Mouse (Mus musculus) adipocyte (in vitro differentiated cells): ENCODE measurements around the gene Anapc11.

Source experiments
- DNase-seq: peaks from one replicate; pipeline ENCODE4 v3.0.0-alpha.2; 2016; ENCODE audit warnings: low spot score

The Anapc11 gene

GRCm38 (mm10) chr11:120627468-120628300 lies 29.5 kb downstream of the Anapc11 start:
- DNase-seq: no peak

GRCm38 (mm10) chr11:120628601-120629340 lies 30.6 kb downstream of the Anapc11 start:
- DNase-seq: no peak

GRCm38 (mm10) chr11:120629341-120629730 lies 31.1 kb downstream of the Anapc11 start:
- no peak for DNase-seq

- DNase-seq: peak; percentile 48
Observed at GRCm38 (mm10) chr11:120629911-120630310, 31.7 kb downstream of the Anapc11 start.

- peak; percentile 54 for DNase-seq
Observed at GRCm38 (mm10) chr11:120630401-120630871, 32.2 kb downstream of the Anapc11 start.

- peak; percentile 27 for DNase-seq
Observed at GRCm38 (mm10) chr11:120630881-120631725, 32.9 kb downstream of the Anapc11 start.

- DNase-seq: peak; percentile 29
Observed at GRCm38 (mm10) chr11:120631726-120632448, 33.7 kb downstream of the Anapc11 start.

GRCm38 (mm10) chr11:120632559-120633519 lies 34.6 kb downstream of the Anapc11 start:
- peak; percentile 83 for DNase-seq

GRCm38 (mm10) chr11:120633520-120634343 lies 35.5 kb downstream of the Anapc11 start, which contains the start of gene Mafg:
TSS of gene Mafg (minus strand) at chr11:120633600.
- peak; percentile 97 for DNase-seq

- no peak for DNase-seq
Observed at GRCm38 (mm10) chr11:120634810-120635209, 36.6 kb downstream of the Anapc11 start.

GRCm38 (mm10) chr11:120641255-120641654 lies 43.0 kb downstream of the Anapc11 start:
- DNase-seq: no peak

- no peak for DNase-seq
Observed at GRCm38 (mm10) chr11:120641869-120642268, 43.6 kb downstream of the Anapc11 start.

GRCm38 (mm10) chr11:120642939-120643600 lies 44.8 kb downstream of the Anapc11 start:
- no peak for DNase-seq

- peak; percentile 90 for DNase-seq
Observed at GRCm38 (mm10) chr11:120643601-120643987, 45.4 kb downstream of the Anapc11 start, which contains the start of gene Pycr1. TSS of gene Pycr1 (minus strand) at chr11:120643769.

GRCm38 (mm10) chr11:120647047-120647830 lies 49.0 kb downstream of the Anapc11 start:
- no peak for DNase-seq

- no peak for DNase-seq
Observed at GRCm38 (mm10) chr11:120648001-120648476, 49.8 kb downstream of the Anapc11 start, which contains the start of gene Myadml2. TSS of gene Myadml2 (minus strand) at chr11:120648158.

- no peak for DNase-seq
Observed at GRCm38 (mm10) chr11:120651872-120652271, 53.7 kb downstream of the Anapc11 start.
